Mouse (Mus musculus) right cerebral cortex, postnatal 10 days (tissue): ENCODE results near the gene Crtc2.
"Not testable (repeated sequence)": the region's sequence is repeated elsewhere in the genome, so short reads cannot be mapped to it uniquely, and the experiment has no call there.

Experiments
- DNase-seq, 2 experiments: peaks; one replicate each; pipeline ENCODE4 v3.0.0; 2021; ENCODE audit warnings: low spot score in 2 of 2

Gene Crtc2

GRCm38 (mm10) chr3:90242984-90243775 lies 10.8 kb upstream of the Crtc2 start, which contains the start of gene Creb3l4:
TSS of gene Creb3l4 (minus strand) at chr3:90243512.
- peak in 1 of 2 experiments; percentile 59 for DNase-seq

- no peak for DNase-seq
Observed at GRCm38 (mm10) chr3:90245406-90245805, 8.6 kb upstream of the Crtc2 start.

GRCm38 (mm10) chr3:90247630-90247959 lies 6.4 kb upstream of the Crtc2 start:
- no peak for DNase-seq

DNA sequence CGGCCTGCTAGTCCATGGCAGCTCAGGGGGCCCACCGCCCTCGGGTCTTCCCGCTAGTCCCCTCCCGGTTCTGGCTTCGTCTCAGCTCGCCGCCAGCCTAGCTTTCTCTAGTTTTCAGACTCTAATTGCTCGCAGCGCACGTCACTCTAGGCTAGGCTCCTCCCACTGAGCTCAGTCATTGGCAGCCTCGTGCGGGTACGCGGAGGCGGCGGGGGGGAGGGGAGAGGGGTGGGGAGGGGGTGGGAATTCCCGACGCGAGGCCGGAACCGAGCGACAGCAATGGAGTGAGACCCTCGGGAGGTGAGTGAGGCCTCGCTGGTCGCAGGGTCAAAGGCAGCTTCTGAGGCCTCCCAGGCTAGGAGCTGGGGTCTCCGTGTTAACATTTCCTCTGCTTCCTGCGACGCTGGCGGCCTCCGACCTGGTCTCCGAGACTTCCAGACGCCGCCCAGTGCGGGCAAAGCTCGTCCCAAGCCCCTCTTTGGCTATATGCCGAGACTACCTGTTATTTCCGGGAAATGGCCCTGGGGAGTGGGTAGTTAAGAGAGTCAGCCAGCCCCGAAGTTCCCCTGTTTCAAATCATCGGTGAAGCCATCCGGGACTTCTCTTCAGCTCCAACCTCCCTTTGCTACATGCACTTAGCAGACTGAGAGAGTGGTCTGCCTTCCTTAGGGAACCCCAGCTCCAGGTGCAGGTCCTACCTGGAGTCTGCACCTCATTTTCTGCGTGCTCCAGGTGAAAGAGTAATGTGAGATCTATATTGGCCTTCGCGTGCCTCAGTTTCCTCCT lies 5.8 kb upstream of the Crtc2 start, which contains the start of gene Slc39a1:
Gene Slc39a1, plus strand, starts transcription at position 213 of the 786 bp plus-strand sequence.
- DNase-seq: peak; percentile 96 to 98

DNA sequence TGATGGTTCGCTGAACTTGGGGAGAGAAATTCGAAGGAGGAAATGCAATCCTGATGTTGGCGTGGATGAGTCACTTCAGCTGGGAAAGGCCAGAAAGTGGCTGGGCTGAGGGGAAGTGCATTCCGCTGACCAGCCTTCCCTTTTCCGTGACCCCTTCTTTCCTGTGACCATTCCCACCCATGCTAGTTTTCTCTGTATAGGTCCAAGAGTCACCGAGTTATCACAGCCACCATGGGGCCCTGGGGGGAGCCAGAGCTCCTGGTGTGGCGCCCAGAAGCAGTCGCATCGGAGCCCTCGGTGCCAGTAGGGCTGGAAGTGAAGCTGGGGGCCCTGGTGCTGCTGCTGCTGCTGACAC lies 5.2 kb upstream of the Crtc2 start:
- no peak for DNase-seq

DNA sequence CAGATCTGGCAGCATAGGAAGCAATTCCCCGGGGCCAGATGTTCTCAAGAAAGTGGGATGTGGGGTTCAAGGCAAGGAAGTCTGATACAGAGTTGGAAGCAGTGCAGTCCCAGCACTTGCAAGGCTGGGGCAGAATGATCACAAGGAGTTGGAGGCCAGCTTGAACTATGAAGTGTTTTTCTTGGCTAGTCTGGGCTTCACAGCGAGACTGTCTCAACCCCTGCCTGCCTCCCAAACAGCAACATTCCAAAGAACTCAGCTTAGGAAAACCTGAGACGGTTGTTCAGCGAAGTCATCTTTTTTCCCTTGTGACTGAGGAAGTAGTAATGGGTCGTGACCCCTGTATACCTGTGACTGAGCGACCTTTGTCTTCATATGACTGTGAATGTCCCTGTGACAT lies 3.2 kb upstream of the Crtc2 start:
- no peak for DNase-seq

DNA sequence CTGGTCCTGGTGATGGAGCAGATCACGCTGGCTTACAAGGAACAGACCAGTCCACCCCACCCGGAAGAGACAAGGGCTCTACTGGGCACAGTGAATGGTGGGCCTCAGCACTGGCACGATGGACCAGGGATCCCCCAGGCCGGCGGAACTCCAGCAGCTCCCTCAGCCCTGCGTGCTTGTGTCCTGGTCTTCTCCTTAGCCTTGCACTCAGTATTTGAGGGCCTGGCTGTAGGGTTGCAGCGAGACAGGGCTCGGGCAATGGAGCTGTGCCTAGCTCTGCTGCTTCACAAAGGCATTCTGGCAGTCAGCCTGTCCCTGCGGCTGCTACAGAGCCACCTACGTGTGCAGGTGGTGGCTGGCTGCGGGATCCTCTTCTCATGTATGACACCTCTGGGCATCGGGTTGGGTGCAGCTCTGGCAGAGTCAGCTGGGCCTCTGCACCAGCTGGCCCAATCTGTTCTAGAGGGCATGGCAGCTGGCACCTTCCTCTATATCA lies 2.2 kb upstream of the Crtc2 start:
- DNase-seq: not testable (repeated sequence)

DNA sequence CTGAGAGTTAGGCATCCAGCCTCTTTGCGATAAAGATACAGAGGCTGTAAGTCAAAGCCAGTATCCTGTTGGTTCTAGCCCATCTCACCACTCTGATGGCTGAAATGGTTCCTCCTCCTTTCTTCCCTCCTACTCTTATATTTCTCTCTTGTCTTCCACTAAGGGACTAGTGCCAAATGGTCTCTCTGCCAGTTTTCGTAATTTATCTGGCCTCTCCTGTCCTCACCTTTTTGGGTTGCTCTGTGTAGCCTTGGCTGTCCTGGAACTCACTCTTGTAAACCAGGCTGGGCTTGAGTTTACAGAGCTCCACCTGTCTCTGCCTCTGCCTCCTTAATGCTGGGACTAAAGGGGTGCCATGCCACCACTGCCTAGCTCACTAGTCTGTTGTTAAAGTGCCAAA lies 1.3 kb upstream of the Crtc2 start:
- not testable (repeated sequence) for DNase-seq

GRCm38 (mm10) chr3:90253174-90253573 lies 789 bp upstream of the Crtc2 start:
- DNase-seq: not testable (repeated sequence)

DNA sequence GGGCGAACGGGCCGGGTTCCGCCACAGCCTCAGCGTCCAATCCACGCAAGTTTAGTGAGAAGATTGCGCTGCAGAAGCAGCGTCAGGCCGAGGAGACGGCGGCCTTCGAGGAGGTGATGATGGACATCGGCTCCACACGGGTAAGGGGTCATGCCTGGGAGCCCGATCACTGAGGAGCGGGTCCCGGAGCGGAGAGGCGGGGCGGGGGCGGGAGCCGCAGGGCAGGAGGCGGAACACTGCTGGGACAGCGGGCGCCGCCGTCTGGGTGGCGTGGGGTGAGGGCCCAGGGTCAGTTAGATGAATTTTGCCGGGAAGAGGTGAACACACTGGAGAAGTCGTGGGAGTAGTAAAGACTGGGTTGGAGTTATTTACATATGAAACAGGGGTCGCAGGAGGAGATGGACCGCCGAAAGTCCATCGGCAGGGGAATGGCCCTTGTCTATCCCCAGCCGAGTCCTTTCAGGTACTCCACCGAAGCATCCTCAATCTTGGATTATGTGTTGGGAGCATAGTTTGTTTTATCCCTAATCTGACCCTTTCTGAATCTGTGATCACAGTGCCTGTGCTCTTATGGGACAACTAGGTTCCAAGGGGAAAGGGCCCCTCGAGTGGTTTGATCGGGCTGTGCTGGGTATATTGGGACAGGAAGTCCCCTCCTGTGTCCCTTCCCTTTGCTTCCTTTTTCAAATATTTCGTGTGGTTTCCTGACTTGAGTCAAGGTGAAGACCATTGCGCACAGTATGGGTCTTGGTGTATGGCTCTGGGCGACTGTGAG lies 643 bp downstream of the Crtc2 start:
- no peak for DNase-seq

- no peak for DNase-seq
Observed at GRCm38 (mm10) chr3:90255194-90255565, 1.2 kb downstream of the Crtc2 start.

- no peak for DNase-seq
Observed at GRCm38 (mm10) chr3:90255784-90256353, 1.9 kb downstream of the Crtc2 start.

GRCm38 (mm10) chr3:90256731-90257530 lies 3.0 kb downstream of the Crtc2 start:
- DNase-seq: no peak

- no peak for DNase-seq
Observed at GRCm38 (mm10) chr3:90258521-90258920, 4.6 kb downstream of the Crtc2 start.

GRCm38 (mm10) chr3:90263121-90263771 lies 9.3 kb downstream of the Crtc2 start:
- no peak for DNase-seq

DNA sequence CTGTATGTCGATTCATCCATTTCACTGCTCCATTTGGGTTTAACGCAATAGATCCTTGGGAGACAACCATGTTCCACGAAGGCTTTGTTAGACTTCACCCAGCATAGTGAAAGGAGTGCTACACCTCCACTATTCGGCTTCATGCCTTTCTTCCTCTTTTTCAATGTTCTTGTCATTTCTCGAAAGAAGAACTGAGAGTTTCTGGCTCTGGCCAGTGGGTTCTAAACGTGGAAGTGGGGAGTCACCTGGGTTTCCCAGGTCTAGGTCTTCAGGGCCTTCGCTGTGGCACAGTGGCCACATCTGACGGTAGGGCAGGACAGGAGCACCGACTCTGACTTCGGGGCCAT lies 10.7 kb downstream of the Crtc2 start:
- DNase-seq: no peak

- DNase-seq: peak; percentile 90
Observed at GRCm38 (mm10) chr3:90265034-90265931, 11.3 kb downstream of the Crtc2 start, which contains the start of gene Dennd4b. TSS of gene Dennd4b (plus strand) at chr3:90265185.

GRCm38 (mm10) chr3:90265932-90266741 lies 12.2 kb downstream of the Crtc2 start:
- DNase-seq: no peak
